Mouse (Mus musculus): Measurements from ENCODE around the gene 2210011C24Rik. TPM values are rescaled to one million over a fixed set of nuclear protein-coding genes. Genes with fewer than 3 reads are reported as not detected.

The 2210011C24Rik gene
- not detected in 2 replicates for total RNA-seq (2021)
- long read RNA-seq, result 0 reads

GRCm38 (mm10) chr8:84011705-84012498, at the start of gene 2210011C24Rik:
Gene 2210011C24Rik (minus strand): TSS chr8:84012171.
- DNase-seq, result no peak

GRCm38 (mm10) chr8:84060245-84060644, 48.3 kb upstream of the 2210011C24Rik start:
- DNase-seq, result no peak

GRCm38 (mm10) chr8:84059226-84059625, 47.3 kb upstream of the 2210011C24Rik start:
- no peak for DNase-seq

- DNase-seq, result no peak
These were observed 45.9 kb upstream of the 2210011C24Rik start for GRCm38 (mm10) chr8:84057827-84058226.

GRCm38 (mm10) chr8:84053229-84053628, 41.3 kb upstream of the 2210011C24Rik start:
- no peak for DNase-seq

GRCm38 (mm10) chr8:84052746-84053145, 40.8 kb upstream of the 2210011C24Rik start:
- no peak for DNase-seq

GRCm38 (mm10) chr8:84048171-84048570, 36.2 kb upstream of the 2210011C24Rik start:
- no peak for DNase-seq

- no peak for DNase-seq
These were observed 34.5 kb upstream of the 2210011C24Rik start for GRCm38 (mm10) chr8:84046505-84046904.

GRCm38 (mm10) chr8:84044900-84045299, 32.9 kb upstream of the 2210011C24Rik start, which contains the start of gene Rln3:
Gene Rln3 (minus strand): TSS chr8:84045000.
- no peak for DNase-seq

- DNase-seq, result no peak
These were observed 32.1 kb upstream of the 2210011C24Rik start for GRCm38 (mm10) chr8:84044103-84044502.

- DNase-seq, result no peak
These were observed 31.0 kb upstream of the 2210011C24Rik start for GRCm38 (mm10) chr8:84042948-84043342.

GRCm38 (mm10) chr8:84042066-84042947, 30.3 kb upstream of the 2210011C24Rik start, which contains the start of gene Il27ra:
Gene Il27ra (minus strand): TSS chr8:84042589.
- DNase-seq, result peak; percentile 71

- peak; percentile 66 for DNase-seq
These were observed 27.1 kb upstream of the 2210011C24Rik start for GRCm38 (mm10) chr8:84039050-84039449.

- DNase-seq, result peak; percentile 41
These were observed 26.0 kb upstream of the 2210011C24Rik start for GRCm38 (mm10) chr8:84038015-84038414.

- no peak for DNase-seq
These were observed 20.8 kb upstream of the 2210011C24Rik start for GRCm38 (mm10) chr8:84032777-84033176.

- no peak for DNase-seq
These were observed 17.3 kb upstream of the 2210011C24Rik start for GRCm38 (mm10) chr8:84029272-84029671.

- DNase-seq, result no peak
These were observed 15.5 kb upstream of the 2210011C24Rik start for GRCm38 (mm10) chr8:84027449-84027848.

GRCm38 (mm10) chr8:84025863-84026262, 13.9 kb upstream of the 2210011C24Rik start:
- peak; percentile 70 for DNase-seq

GRCm38 (mm10) chr8:84024171-84024570, 12.2 kb upstream of the 2210011C24Rik start:
- DNase-seq, result peak; percentile 62

GRCm38 (mm10) chr8:84023631-84024030, 11.7 kb upstream of the 2210011C24Rik start:
- no peak for DNase-seq

GRCm38 (mm10) chr8:84023085-84023484, 11.1 kb upstream of the 2210011C24Rik start:
- DNase-seq, result no peak

- no peak for DNase-seq
These were observed 9.6 kb upstream of the 2210011C24Rik start for GRCm38 (mm10) chr8:84021569-84021968.

GRCm38 (mm10) chr8:84021096-84021495, 9.1 kb upstream of the 2210011C24Rik start, which contains the start of gene Palm3:
Gene Palm3 (plus strand): TSS chr8:84021471.
- DNase-seq, result no peak

Measured in adrenal gland, postnatal 25 days (tissue).